Mouse (Mus musculus) stomach, postnatal 0 days (tissue): Measurements from ENCODE around the gene Dnajb13.

Experiments used
- CTCF ChIP-seq: IDR thresholded peaks from 2 replicates; pipeline ENCODE4 v1.5.1; 2016; ENCODE audit warnings: antibody characterized with exemption, low read depth, mild to moderate bottlenecking, moderate library complexity
- EP300 ChIP-seq: optimal IDR thresholded peaks from 2 replicates; pipeline ENCODE3; 2016; ENCODE audit warnings: antibody characterized with exemption

GRCm38 (mm10) chr7:100501027-100501843 lies 13.5 kb downstream of the Dnajb13 start:
- no peak for TF ChIP-seq CTCF
- TF ChIP-seq EP300, result no peak
